Mouse (Mus musculus): ENCODE measurements around the gene Atg4a-ps.

DNA sequence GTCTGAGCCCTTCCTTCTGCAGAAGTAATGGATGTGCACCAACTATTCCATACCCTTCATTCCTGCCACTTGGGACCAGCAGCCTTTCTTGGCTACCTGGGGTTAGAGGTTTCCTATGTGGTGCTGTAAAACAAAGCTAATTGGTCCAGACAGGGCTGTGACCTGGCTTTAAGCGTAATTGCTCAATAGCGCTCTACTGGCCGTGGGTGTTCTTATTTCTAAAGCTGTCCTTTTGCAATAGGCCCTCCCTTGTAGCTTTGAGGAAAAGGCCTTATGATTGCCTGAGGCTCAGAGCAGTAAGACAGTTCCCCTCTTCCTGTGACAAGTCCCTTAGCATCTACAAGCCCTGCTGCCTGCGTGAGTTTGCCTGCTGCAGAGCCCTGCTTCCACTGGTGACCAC, 48.3 kb downstream of the Atg4a-ps start:
- no peak for TF ChIP-seq CTCF (conservative IDR thresholded peaks at IDR 0.05; ENCODE audit: low read length)
- no peak for TF ChIP-seq NANOG (IDR thresholded peaks at IDR 0.05; ENCODE audit: borderline replicate concordance, low read length)
- no peak for TF ChIP-seq POU5F1 (IDR thresholded peaks at IDR 0.05; ENCODE audit: borderline replicate concordance, low read length)
